Mouse (Mus musculus): ENCODE measurements at regions not wholly inside any gene's neighbourhood (a gene's known extent, or its start where the extent isn't known, plus 50 kb on each side); places are given as distances from the start of the nearest gene placed in this dataset.

- TF ChIP-seq CTCF (IDR thresholded peaks at IDR 0.05; ENCODE audit: control insufficient read depth, insufficient read depth, insufficient read length) (no peak), USF1 (IDR thresholded peaks at IDR 0.05; ENCODE audit: low read depth) (no peak), CEBPB (IDR thresholded peaks at IDR 0.05; ENCODE audit: low read depth) (no peak)
These were observed 320.0 kb downstream of the Etnk1 start for GRCm38 (mm10) chr6:143487003-143487402.
